Mouse (Mus musculus) inflammation-experienced regulatory T-cells (primary cell): ENCODE results near the gene Mfap1b. TPM values are rescaled to one million over a fixed set of nuclear protein-coding genes. Genes with fewer than 3 reads are reported as not detected.

Experiments
- polyA plus RNA-seq, 2 experiments: library from polyadenylated mRNA; unstranded; fragments of 100-300 nt; shearing (Covaris generic); gene quantifications; one replicate each; pipeline ENCODE4 v1.2.1; 2017

Mfap1b gene
- polyA plus RNA-seq, result 100 to 1,000 TPM in 1 of 2 experiments, 10 to 100 TPM in 1; 95.4 to 104 TPM

DNA sequence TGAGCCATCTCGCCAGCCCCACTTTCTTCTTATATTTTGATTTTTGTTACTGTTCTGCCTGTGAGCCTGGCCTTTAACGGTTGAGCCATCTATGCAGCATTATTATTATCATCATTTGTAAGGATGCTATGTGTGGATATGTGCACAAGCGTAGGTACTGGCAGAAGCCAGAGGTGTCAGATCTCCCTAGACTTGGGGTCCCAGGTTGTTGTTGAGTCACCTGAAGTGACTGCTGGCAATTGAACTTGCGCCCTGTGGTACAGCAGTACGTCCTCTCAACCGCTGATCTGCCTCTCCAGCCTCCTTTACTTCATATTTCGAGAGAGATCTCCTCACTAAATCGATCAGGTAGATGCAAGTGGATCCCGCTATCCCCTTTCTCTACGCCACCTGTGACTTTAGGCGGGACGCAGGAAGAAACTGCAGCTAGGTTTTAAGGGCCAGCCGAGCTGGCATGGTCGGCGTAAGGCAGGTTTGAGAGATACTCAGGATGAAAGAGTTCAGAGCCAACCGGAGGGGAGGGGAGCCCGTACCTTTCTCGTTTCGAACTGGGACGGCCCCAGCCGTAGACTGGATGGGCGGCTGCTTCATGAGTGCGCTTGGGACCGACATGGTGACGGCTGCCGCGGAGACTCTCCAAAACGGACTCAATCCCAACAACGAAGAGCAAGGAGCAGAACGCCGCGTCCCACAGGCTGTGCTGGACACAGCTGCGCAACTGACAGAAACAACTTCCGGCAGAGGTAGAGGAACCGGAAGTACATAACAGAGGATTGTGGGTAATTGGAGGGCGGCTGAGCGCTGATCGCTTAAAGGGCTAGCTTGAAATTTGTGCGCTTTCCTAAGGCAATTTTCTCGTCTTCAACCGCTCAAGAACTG, at the start of gene Mfap1b:
Gene Mfap1b, minus strand, starts transcription at position 767 of the 879 bp plus-strand sequence.

DNA sequence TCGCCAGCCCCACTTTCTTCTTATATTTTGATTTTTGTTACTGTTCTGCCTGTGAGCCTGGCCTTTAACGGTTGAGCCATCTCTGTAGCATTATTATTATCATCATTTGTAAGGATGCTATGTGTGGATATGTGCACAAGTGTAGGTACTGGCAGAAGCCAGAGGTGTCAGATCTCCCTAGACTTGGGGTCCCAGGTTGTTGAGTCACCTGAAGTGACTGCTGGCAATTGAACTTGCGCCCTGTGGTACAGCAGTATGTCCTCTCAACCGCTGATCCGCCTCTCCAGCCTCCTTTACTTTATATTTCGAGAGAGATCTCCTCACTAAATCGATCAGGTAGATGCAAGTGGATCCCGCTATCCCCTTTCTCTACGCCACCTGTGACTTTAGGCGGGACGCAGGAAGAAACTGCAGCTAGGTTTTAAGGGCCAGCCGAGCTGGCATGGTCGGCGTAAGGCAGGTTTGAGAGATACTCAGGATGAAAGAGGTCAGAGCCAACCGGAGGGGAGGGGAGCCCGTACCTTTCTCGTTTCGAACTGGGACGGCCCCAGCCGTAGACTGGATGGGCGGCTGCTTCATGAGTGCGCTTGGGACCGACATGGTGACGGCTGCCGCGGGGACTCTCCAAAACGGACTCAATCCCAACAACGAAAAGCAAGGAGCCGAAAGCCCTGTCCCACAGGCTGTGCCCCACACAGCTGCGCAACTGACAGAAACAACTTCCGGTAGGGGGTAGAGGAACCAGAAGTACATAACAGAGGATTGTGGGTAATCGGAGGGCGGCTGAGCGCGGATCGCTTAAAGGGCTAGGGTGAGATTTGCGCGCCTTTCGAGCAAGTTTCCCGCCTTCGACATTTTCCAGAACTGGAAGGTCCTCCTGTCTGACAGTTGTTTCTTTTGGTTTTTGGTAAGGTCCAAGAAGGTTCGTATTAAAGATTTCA, 32.3 kb upstream of the Mfap1b start, which contains the start of the genes Mfap1a and Wdr76:
Gene Mfap1a, minus strand, starts transcription at position 724 of the 941 bp plus-strand sequence.
Gene Wdr76, plus strand, starts transcription at position 782 of the 941 bp plus-strand sequence.

DNA sequence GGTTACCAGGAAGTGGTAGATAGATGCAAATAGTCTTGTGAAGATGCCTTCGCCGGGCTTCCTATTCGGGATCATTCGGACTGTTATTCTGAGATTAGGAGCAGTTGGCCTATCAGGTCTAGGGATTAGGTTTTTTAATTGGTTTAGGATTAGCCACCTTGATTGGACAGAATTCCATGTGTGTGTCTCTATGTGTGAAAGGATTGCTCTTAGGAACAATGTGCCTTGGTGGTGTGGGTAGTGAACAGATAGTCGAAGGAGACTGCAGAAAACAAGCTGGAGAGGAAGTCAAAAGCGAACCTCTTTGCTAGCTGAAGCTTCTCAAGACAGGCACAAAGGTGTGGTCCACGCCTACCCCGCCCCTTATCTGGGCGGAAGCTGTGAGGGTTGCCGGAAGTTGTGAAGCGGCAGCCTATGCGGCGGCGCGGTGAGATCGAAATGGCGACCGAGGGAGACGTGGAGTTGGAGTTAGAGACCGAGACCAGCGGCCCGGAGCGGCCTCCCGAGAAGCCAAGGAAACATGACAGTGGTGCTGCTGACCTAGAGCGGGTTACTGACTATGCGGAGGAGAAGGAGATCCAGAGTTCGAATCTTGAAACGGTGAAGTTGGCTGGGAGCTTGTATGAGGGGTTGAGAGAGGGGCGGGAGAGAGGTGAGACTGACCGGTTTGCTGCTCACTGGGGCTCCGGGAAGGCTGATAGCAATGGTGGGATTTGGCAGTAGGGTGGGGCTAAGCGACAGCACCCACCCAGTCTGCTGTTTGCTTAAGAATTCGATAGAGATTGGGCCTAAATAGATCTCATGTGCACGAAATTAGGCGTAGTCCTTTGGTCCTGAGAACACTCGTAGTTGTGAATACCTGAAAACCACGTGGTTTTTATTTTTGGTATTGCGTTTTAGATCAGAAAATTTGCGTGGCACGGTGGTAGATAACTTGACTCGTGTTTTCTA, 16.9 kb downstream of the Mfap1b start, which contains the start of gene Serinc4:
Gene Serinc4, minus strand, starts transcription at position 90 of the 951 bp plus-strand sequence.

DNA sequence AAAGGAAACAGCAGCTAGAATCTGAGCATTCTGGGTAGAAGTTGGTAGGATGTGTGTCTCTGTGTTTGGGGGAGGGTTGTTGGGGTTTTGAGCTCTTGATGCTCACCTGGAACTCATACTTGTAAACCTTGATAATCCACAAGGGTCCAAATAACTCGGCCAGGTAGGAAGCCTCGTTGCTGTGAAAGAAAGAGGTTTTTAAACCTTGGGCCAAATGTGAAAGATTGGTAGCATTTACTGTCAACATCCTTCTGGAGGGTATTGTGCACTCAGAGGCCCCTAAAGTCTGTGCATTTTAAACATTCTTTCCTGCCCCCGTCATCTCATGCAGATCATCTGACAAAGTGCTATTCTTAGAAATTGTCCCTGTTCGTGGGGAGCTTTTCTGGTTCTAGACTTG, 20.9 kb downstream of the Mfap1b start, which contains the start of gene Hypk:
Gene Hypk, plus strand, starts transcription at position 301 of the 400 bp plus-strand sequence.

DNA sequence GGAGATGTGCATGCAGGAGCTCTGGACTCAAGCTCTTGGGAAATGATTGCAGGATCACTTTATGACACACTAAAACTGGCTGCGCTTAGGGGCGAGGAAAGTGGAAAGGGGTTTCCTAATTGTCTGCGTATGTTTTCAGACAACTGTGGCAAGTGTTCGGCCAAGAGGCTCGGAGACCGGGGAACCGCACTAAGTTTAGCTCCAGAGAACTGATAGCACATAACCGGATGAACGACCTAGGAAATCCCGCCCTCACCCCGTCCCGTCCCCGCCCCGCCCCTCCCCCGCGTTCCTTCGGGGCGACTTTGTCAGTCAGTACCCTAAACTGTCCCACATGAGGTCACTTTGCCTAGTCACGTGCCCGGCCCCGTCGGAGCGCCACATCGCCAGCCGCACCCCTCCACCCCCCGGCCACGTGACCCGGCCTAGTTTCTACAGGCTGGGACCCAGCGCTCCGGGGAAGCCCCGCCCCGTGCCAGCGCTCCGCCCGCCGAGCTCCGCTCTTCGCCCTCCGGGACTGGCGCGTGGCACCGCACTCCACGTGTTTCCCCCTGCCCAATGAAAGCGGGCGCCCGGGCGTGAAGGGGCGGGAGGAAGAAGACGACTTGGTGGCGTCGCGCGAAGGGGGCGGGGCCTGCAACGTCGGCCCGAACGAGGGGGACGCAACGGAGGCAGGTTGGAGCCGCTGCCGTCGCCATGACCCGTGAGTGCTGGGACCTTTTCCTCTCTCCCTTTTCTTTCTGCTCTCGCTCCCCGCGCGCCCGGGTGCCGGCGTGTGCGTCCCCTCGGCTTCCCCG, 24.9 kb downstream of the Mfap1b start, which contains the start of gene Serf2:
Gene Serf2, plus strand, starts transcription at position 457 of the 797 bp plus-strand sequence.

DNA sequence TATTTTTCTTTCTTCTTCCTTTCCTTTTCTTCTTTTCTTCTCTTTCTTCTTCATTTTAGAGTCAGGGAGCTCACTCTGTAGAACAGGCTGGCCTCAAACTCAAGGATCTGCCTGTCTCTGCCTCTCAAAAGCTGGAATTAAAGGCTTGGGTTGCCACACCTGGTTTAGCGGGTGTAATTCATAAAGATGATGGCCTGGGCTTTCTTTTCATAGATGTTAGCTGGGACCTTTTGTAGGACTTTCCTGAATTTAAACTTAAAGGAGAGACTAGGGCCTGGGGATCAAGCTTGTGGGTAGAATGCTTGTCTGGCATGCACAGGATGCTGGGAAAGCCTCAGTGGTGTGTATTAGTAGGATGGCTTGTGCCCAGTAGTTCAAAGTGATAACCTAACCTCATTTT, 29.7 kb downstream of the Mfap1b start, which contains the start of gene Ell3:
Gene Ell3, minus strand, starts transcription at position 101 of the 400 bp plus-strand sequence.

DNA sequence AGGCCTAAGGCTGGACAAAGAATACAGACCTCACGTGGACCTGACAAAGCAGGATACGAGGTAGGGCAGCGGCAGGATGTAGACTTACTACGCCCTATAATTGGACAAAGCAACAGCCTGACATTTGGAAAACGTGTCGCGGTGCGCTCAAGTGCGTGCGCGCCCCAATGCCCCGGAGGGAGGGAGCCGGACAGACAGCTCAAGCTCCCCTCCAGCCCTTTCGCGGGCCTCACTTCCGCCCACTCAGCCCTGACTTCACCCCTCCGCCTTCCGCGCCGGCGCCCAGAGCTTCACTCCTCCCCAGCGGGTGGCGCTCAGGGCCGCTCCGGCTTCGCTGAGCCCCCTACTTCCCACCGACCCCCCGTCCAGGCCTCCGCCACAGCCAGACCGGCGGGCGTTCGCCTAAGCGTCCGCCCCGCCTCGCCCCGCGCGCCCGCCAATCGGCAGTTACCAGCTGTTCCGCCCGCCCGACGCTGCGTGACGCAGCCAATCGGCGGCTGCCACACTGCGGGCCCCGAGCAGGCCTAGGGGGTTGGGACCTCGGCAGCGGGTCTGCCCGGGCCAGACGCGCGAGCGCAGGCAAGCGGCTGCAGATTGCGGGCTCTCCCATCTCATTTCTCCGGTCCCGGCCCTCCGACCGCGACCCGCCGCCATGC, 60.4 kb downstream of the Mfap1b start, which contains the start of the genes Pdia3 and Catsper2:
Gene Pdia3, plus strand, starts transcription at position 389 of the 656 bp plus-strand sequence.
Gene Catsper2, minus strand, starts transcription at position 406 of the 656 bp plus-strand sequence.

Other genes starting within 250 kb of the Mfap1b start
- 10 to 100 TPM; 52.9 to 53.3 TPM for gene Trp53bp1, start 202.7 kb downstream of the Mfap1b start, polyA plus RNA-seq
- under 1 TPM; 0.18 to 0.20 TPM for gene Map1a, start 184.5 kb downstream of the Mfap1b start, polyA plus RNA-seq
- gene Ppip5k1, start 118.7 kb downstream of the Mfap1b start, polyA plus RNA-seq, result 10 to 100 TPM; 11.5 to 20.2 TPM
- 1 to 10 TPM in 1 of 2 experiments, under 1 TPM in 1; 0.73 to 3.3 TPM for gene Ckmt1, start 116.4 kb downstream of the Mfap1b start, polyA plus RNA-seq
- under 1 TPM in 1 of 2 experiments, not detected in 1; 0.21 TPM for gene Strc, start 86.9 kb downstream of the Mfap1b start, polyA plus RNA-seq
- 100 to 1,000 TPM; 670 to 712 TPM for gene Pdia3, start 60.3 kb downstream of the Mfap1b start, polyA plus RNA-seq
- gene Catsper2, start 60.3 kb downstream of the Mfap1b start, polyA plus RNA-seq, result 1 to 10 TPM; 3.0 to 3.9 TPM
- gene Ell3, start 29.8 kb downstream of the Mfap1b start, polyA plus RNA-seq, result 1 to 10 TPM in 1 of 2 experiments, under 1 TPM in 1; 0.26 to 1.1 TPM
- 100 to 1,000 TPM; 402 to 494 TPM for gene Serf2, start 24.9 kb downstream of the Mfap1b start, polyA plus RNA-seq
- gene Hypk, start 20.8 kb downstream of the Mfap1b start, polyA plus RNA-seq, result 100 to 1,000 TPM; 148 to 150 TPM
- under 1 TPM; 0.33 TPM for gene Serinc4, start 17.3 kb downstream of the Mfap1b start, polyA plus RNA-seq
- gene Mfap1a, start 32.6 kb upstream of the Mfap1b start, polyA plus RNA-seq, result 10 to 100 TPM; 33.1 to 44.8 TPM
- gene Wdr76, start 32.7 kb upstream of the Mfap1b start, polyA plus RNA-seq, result 1 to 10 TPM; 6.0 to 6.5 TPM